Mouse (Mus musculus): Measurements from ENCODE around the gene Cdc6.

GRCm38 (mm10) chr11:98905033-98905432, 2.6 kb upstream of the Cdc6 start:
- TF ChIP-seq CTCF (IDR thresholded peaks at IDR 0.05; ENCODE audit: low read depth, low read length) (no peak), TAL1 (conservative IDR thresholded peaks at IDR 0.05; ENCODE audit: low read depth, low read length) (peak; percentile 61)
